Mouse (Mus musculus): ENCODE measurements at regions not wholly inside any gene's neighbourhood (a gene's known extent, or its start where the extent isn't known, plus 50 kb on each side); places are given as distances from the start of the nearest gene placed in this dataset.
A peak's percentile ranks its signal among the peaks of the same experiment; 100 is the strongest.

DNA sequence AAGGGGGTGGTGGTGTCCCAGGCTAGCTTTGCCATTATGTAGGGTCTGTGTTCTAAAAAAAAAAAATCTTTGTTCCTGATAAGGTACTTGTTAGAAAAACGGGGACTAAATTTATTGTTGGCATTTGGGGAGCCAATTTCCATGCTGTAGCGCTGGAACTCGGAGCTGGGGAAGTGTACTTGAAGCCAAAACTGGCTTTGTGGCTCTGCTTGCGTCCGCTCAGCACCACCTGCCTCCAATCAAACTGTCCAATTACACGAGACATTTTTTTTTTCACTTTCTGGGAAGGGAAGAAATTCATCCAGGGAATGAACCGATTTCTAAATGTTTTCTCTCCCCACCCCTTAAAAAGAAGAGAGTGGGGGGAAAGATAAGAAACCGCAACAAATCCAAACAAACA lies 138.1 kb upstream of the Id2 start:
- 64% methylated on average over 8 of the region's 8 CpGs for WGBS
- Histone ChIP-seq H3K27me3 (replicated peaks; ENCODE audit: control insufficient read depth, insufficient read depth, low read length) (no peaks in the 10 kb centered on the region), H3K4me3 (ENCODE audit: low read length) (no peak overlapping the region), H3K9me3 (ENCODE audit: control insufficient read depth, low read length) (no peaks in the 10 kb centered on the region), H3K4me2 (ENCODE audit: low read length) (no peak overlapping the region), H3K36me3 (ENCODE audit: control insufficient read depth, insufficient read depth, low read length) (no peaks in the 10 kb centered on the region), H3K9ac (ENCODE audit: low read depth, low read length) (no peak overlapping the region), H3K27ac (ENCODE audit: low read depth, low read length) (no peak overlapping the region), H3K4me1 (ENCODE audit: control insufficient read depth, insufficient read depth, low read depth, low read length) (peaks cover 2% of the 10 kb centered on the region; the same call in 1 of the 2 replicates)
- no peak for ATAC-seq

DNA sequence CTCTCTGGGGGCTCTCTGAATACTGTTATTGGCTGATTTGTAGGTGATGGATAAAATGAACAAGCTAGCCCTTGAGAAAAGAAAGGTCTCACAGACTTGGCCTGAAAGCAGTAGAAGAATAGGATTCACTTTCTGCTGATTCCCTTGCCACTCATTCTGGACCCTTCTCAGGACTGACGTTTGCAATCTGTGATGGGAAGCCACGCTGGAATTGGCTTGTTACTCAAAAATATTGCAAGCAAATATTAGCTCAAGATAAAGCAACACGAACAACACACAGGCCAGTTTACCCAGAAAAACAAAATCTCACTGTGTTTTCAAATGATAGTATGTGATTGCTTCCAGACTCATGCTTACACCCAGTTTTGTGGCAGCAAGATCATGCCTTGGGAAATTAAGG lies 137.7 kb upstream of the Id2 start:
- WGBS: 78% methylated on average over 3 of the region's 3 CpGs
- no peak overlapping the region for H3K4me3 ChIP-seq (ENCODE audit: low read length)
- H3K4me2 ChIP-seq (ENCODE audit: low read length): no peak overlapping the region
- H3K27ac ChIP-seq (ENCODE audit: low read depth, low read length): no peak overlapping the region
- no peaks in the 10 kb centered on the region for H3K4me1 ChIP-seq (ENCODE audit: control insufficient read depth, insufficient read depth, low read depth, low read length)
- H3K9ac ChIP-seq (ENCODE audit: low read depth, low read length): no peak overlapping the region
- ATAC-seq: no peak
- H3K9me3 ChIP-seq (ENCODE audit: control insufficient read depth, low read length): no peaks in the 10 kb centered on the region
- no peaks in the 10 kb centered on the region for H3K27me3 ChIP-seq (replicated peaks; ENCODE audit: control insufficient read depth, insufficient read depth, low read length)
- no peaks in the 10 kb centered on the region for H3K36me3 ChIP-seq (ENCODE audit: control insufficient read depth, insufficient read depth, low read length)

- no peak overlapping the region for H3K4me3 ChIP-seq (ENCODE audit: low read length)
- H3K27me3 ChIP-seq (replicated peaks; ENCODE audit: control insufficient read depth, insufficient read depth, low read length): no peaks in the 10 kb centered on the region
- H3K9ac ChIP-seq (ENCODE audit: low read depth, low read length): no peak overlapping the region
- no peaks in the 10 kb centered on the region for H3K9me3 ChIP-seq (ENCODE audit: control insufficient read depth, low read length)
- no peak overlapping the region for H3K27ac ChIP-seq (ENCODE audit: low read depth, low read length)
- no peak overlapping the region for H3K4me2 ChIP-seq (ENCODE audit: low read length)
- H3K4me1 ChIP-seq (ENCODE audit: control insufficient read depth, insufficient read depth, low read depth, low read length): no peaks in the 10 kb centered on the region
- ATAC-seq: peak; percentile 37; the same call in 1 of the 2 replicates
- no peaks in the 10 kb centered on the region for H3K36me3 ChIP-seq (ENCODE audit: control insufficient read depth, insufficient read depth, low read length)
- WGBS: 64% methylated on average over 4 of the region's 4 CpGs
These were observed 136.1 kb upstream of the Id2 start for GRCm38 (mm10) chr12:25233027-25233535.

DNA sequence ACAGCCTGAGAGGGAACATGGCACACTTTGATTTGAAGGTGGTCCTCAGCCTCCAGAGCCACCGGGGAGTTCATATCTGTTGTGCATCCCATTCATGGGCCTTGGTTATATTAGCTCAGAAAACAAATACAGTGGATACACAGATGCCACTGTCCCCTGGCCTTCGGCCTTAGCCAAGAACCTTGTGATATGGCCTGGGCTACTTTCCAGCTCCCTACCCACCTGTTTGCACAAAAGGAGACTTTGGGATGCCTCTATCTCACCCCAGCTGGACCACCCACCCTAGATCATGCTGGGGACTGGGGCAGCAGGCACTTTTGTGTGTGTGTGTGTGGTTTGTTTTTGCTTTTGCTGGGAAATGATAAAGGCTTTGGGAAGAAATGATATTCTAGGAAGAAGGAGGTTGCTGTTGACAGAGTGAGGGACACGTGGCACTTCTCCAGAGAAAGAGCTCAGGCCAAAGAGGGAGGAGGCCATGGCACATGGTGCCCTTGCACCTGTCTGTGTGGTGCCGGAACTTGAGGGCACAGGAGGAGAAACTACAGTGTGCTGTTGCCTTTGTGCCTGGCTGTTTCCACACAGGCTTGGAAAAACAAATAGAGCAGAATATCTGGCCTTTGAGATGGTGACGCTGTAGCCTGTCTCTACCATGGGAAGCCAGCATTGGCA lies 135.6 kb upstream of the Id2 start:
- H3K4me2 ChIP-seq (ENCODE audit: low read length): no peak overlapping the region
- no peaks in the 10 kb centered on the region for H3K4me1 ChIP-seq (ENCODE audit: control insufficient read depth, insufficient read depth, low read depth, low read length)
- WGBS: 74% methylated on average over 5 of the region's 5 CpGs
- no peak for ATAC-seq
- no peak overlapping the region for H3K27ac ChIP-seq (ENCODE audit: low read depth, low read length)
- H3K27me3 ChIP-seq (replicated peaks; ENCODE audit: control insufficient read depth, insufficient read depth, low read length): no peaks in the 10 kb centered on the region
- no peak overlapping the region for H3K4me3 ChIP-seq (ENCODE audit: low read length)
- no peaks in the 10 kb centered on the region for H3K36me3 ChIP-seq (ENCODE audit: control insufficient read depth, insufficient read depth, low read length)
- H3K9ac ChIP-seq (ENCODE audit: low read depth, low read length): no peak overlapping the region
- H3K9me3 ChIP-seq (ENCODE audit: control insufficient read depth, low read length): no peaks in the 10 kb centered on the region

GRCm38 (mm10) chr12:25228708-25229107 lies 131.8 kb upstream of the Id2 start:
- Histone ChIP-seq H3K36me3 (ENCODE audit: control insufficient read depth, insufficient read depth, low read length) (no peaks in the 10 kb centered on the region), H3K4me3 (ENCODE audit: low read length) (no peak overlapping the region), H3K27ac (ENCODE audit: low read depth, low read length) (no peak overlapping the region), H3K9ac (ENCODE audit: low read depth, low read length) (no peak overlapping the region), H3K9me3 (ENCODE audit: control insufficient read depth, low read length) (no peaks in the 10 kb centered on the region), H3K27me3 (replicated peaks; ENCODE audit: control insufficient read depth, insufficient read depth, low read length) (no peaks in the 10 kb centered on the region), H3K4me2 (ENCODE audit: low read length) (no peak overlapping the region), H3K4me1 (ENCODE audit: control insufficient read depth, insufficient read depth, low read depth, low read length) (no peaks in the 10 kb centered on the region)
- 86% methylated on average over 2 of the region's 2 CpGs for WGBS
- no peak for ATAC-seq

DNA sequence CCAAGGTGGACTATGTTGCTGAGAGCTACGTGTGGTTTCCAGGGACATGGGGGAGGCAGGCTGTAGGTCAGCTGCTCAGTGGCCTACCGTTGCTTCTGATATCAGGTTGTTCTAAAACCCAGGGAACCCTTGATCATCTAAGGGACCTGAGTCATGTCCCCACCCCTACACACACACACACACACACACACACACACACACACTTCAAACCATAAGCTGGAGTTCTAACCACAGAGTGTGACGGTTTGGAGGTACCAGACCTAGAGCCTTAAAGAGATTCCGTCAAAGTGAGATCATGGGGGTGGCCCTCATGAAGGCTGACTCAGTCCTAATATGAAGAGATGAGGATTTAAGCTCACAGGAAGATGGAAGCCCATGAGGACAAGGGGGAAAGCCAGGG lies 130.8 kb upstream of the Id2 start:
- H3K4me1 ChIP-seq (ENCODE audit: control insufficient read depth, insufficient read depth, low read depth, low read length): no peaks in the 10 kb centered on the region
- no peak overlapping the region for H3K27ac ChIP-seq (ENCODE audit: low read depth, low read length)
- H3K4me2 ChIP-seq (ENCODE audit: low read length): no peak overlapping the region
- WGBS: 95% methylated on average over 4 of the region's 4 CpGs
- no peak for ATAC-seq
- H3K9ac ChIP-seq (ENCODE audit: low read depth, low read length): no peak overlapping the region
- no peaks in the 10 kb centered on the region for H3K9me3 ChIP-seq (ENCODE audit: control insufficient read depth, low read length)
- H3K36me3 ChIP-seq (ENCODE audit: control insufficient read depth, insufficient read depth, low read length): no peaks in the 10 kb centered on the region
- no peaks in the 10 kb centered on the region for H3K27me3 ChIP-seq (replicated peaks; ENCODE audit: control insufficient read depth, insufficient read depth, low read length)
- H3K4me3 ChIP-seq (ENCODE audit: low read length): no peak overlapping the region

- ATAC-seq: no peak
- H3K4me3 ChIP-seq (ENCODE audit: low read length): no peak overlapping the region
- H3K4me1 ChIP-seq (ENCODE audit: control insufficient read depth, insufficient read depth, low read depth, low read length): no peaks in the 10 kb centered on the region
- WGBS: 79% methylated on average over 4 of the region's 4 CpGs
- H3K27ac ChIP-seq (ENCODE audit: low read depth, low read length): no peak overlapping the region
- H3K27me3 ChIP-seq (replicated peaks; ENCODE audit: control insufficient read depth, insufficient read depth, low read length): no peaks in the 10 kb centered on the region
- H3K4me2 ChIP-seq (ENCODE audit: low read length): no peak overlapping the region
- no peaks in the 10 kb centered on the region for H3K36me3 ChIP-seq (ENCODE audit: control insufficient read depth, insufficient read depth, low read length)
- H3K9me3 ChIP-seq (ENCODE audit: control insufficient read depth, low read length): no peaks in the 10 kb centered on the region
- no peak overlapping the region for H3K9ac ChIP-seq (ENCODE audit: low read depth, low read length)
These were observed 127.7 kb upstream of the Id2 start for GRCm38 (mm10) chr12:25224644-25225043.

- Histone ChIP-seq H3K9me3 (ENCODE audit: control insufficient read depth, low read length) (no peaks in the 10 kb centered on the region), H3K36me3 (ENCODE audit: control insufficient read depth, insufficient read depth, low read length) (no peaks in the 10 kb centered on the region), H3K4me2 (ENCODE audit: low read length) (no peak overlapping the region), H3K9ac (ENCODE audit: low read depth, low read length) (no peak overlapping the region), H3K4me1 (ENCODE audit: control insufficient read depth, insufficient read depth, low read depth, low read length) (no peaks in the 10 kb centered on the region), H3K27ac (ENCODE audit: low read depth, low read length) (no peak overlapping the region), H3K4me3 (ENCODE audit: low read length) (no peak overlapping the region), H3K27me3 (replicated peaks; ENCODE audit: control insufficient read depth, insufficient read depth, low read length) (no peaks in the 10 kb centered on the region)
- no peak for ATAC-seq
- WGBS: 85% methylated on average over 2 of the region's 2 CpGs
These were observed 127.3 kb upstream of the Id2 start for GRCm38 (mm10) chr12:25224201-25224600.

DNA sequence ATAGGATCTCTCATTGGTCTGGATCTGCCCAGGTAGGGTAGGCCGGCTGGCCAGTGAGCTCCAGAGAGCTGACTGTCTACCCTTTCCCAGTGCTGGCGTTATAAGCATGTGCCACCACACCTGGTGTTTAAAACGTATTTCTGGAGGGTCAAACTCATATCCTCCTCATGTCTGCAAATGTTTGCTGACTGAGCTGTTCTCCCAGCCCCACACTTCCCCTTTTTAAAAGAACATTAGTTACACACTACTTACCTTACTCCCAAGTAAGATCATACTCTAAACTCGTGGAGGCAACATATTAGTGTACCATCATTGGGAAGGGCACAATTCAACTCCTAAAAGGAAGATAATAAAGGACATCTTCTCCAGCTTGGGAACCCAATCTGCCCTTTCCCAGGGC lies 126.6 kb upstream of the Id2 start:
- Histone ChIP-seq H3K4me3 (ENCODE audit: low read length) (no peak overlapping the region), H3K36me3 (ENCODE audit: control insufficient read depth, insufficient read depth, low read length) (no peaks in the 10 kb centered on the region), H3K27ac (ENCODE audit: low read depth, low read length) (no peak overlapping the region), H3K9me3 (ENCODE audit: control insufficient read depth, low read length) (no peaks in the 10 kb centered on the region), H3K4me2 (ENCODE audit: low read length) (no peak overlapping the region), H3K9ac (ENCODE audit: low read depth, low read length) (no peak overlapping the region), H3K27me3 (replicated peaks; ENCODE audit: control insufficient read depth, insufficient read depth, low read length) (no peaks in the 10 kb centered on the region), H3K4me1 (ENCODE audit: control insufficient read depth, insufficient read depth, low read depth, low read length) (no peaks in the 10 kb centered on the region)
- 88% methylated on average over 4 of the region's 4 CpGs for WGBS
- ATAC-seq: no peak

DNA sequence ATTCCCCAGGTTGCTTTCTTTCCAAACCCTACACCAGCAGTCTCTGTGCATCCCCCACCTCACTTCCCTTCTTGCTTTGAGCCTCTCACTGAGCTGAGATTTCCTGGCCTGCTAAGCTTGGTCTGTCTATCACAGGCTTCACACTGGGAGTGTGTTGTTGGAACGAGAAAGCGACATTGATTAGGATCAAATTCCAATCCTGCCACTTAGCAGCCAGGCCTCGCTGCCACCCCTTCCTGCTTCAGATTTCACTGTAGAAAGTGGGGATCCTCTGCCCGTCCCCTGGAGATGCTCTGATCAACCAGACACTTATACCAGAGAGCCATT lies 123.8 kb upstream of the Id2 start:
- H3K4me3 ChIP-seq (ENCODE audit: low read length): no peak overlapping the region
- 32% methylated on average over 4 of the region's 4 CpGs for WGBS
- H3K4me2 ChIP-seq (ENCODE audit: low read length): no peak overlapping the region
- no peaks in the 10 kb centered on the region for H3K27me3 ChIP-seq (replicated peaks; ENCODE audit: control insufficient read depth, insufficient read depth, low read length)
- H3K27ac ChIP-seq (ENCODE audit: low read depth, low read length): no peak overlapping the region
- ATAC-seq: no peak
- H3K9me3 ChIP-seq (ENCODE audit: control insufficient read depth, low read length): no peaks in the 10 kb centered on the region
- no peaks in the 10 kb centered on the region for H3K4me1 ChIP-seq (ENCODE audit: control insufficient read depth, insufficient read depth, low read depth, low read length)
- no peaks in the 10 kb centered on the region for H3K36me3 ChIP-seq (ENCODE audit: control insufficient read depth, insufficient read depth, low read length)
- no peak overlapping the region for H3K9ac ChIP-seq (ENCODE audit: low read depth, low read length)
